Comparison of ENCODE assay signal across 8 mouse cellular contexts in genomic region chr11:70229260-70230010, GRCm38 (mm10). TPM values are rescaled to one million over a fixed set of nuclear protein-coding genes. Genes with fewer than 3 reads are reported as not detected.
DNase-seq lines count a peak whose midpoint lies in the region; ATAC-seq and TF ChIP-seq lines count a peak whose summit lies in the region.

Gene Bcl6b (minus strand): TSS chr11:70229798.

- H3K27me3 ChIP-seq in forebrain, embryonic 13.5 days, result peaks cover 66% of the 10 kb centered on the region
- 0 out of 2 replicates have a peak, but pooled peaks cover 6% of the 10 kb centered on the region for H3K27me3 ChIP-seq in hindbrain, postnatal 0 days (ENCODE audit: insufficient read depth, low read length)

- peak within 1 kb of the TSS; percentile 26; the same call in 1 of the 2 replicates for H3K27ac ChIP-seq in ES-E14 (ENCODE audit: insufficient read depth, low read depth, low read length, poor library complexity, severe bottlenecking)
- H3K27ac ChIP-seq in forebrain, embryonic 13.5 days, result no peak within 1 kb of the TSS
- peak within 1 kb of the TSS; percentile 51; the same call in 1 of the 2 replicates for H3K27ac ChIP-seq in hindbrain, postnatal 0 days

- peaks cover 9 to 30% of the 10 kb centered on the region in 2 experiments for H3K4me1 ChIP-seq in ES-E14 (ENCODE audit: control insufficient read depth in 2 of 2, insufficient read depth in 2 of 2, low read length in 2 of 2, poor library complexity in 1 of 2)
- peaks cover 52% of the 10 kb centered on the region for H3K4me1 ChIP-seq in forebrain, embryonic 13.5 days
- H3K4me1 ChIP-seq in hindbrain, postnatal 0 days (ENCODE audit: insufficient read depth, low read length), result peaks cover 12% of the 10 kb centered on the region

- no peaks in the 10 kb centered on the region for H3K36me3 ChIP-seq in ES-E14 (ENCODE audit: control insufficient read depth, insufficient read depth, low read length, poor library complexity, severe bottlenecking)
- H3K36me3 ChIP-seq in forebrain, embryonic 13.5 days (ENCODE audit: poor library complexity, severe bottlenecking), result peaks cover 4% of the 10 kb centered on the region
- H3K36me3 ChIP-seq in hindbrain, postnatal 0 days (ENCODE audit: insufficient read depth, low read length), result 0 out of 2 replicates have a peak, but pooled peaks cover under 1% of the 10 kb centered on the region

- ATAC-seq in forebrain, embryonic 13.5 days, result no peak
- no peak for ATAC-seq in hindbrain, postnatal 0 days

- peak; percentile 54 for DNase-seq in cerebellum, adult 9-11 months
- no peak for DNase-seq in cerebellum, adult 11 months
- no peak for DNase-seq in ES-E14 (ENCODE audit: low read depth, low spot score)
- DNase-seq in hindbrain, postnatal 0 days (ENCODE audit: low spot score), result peak; percentile 2
- peak; percentile 70 for DNase-seq in lung, postnatal 10 days
- DNase-seq in urinary bladder, postnatal 14 days (ENCODE audit: low spot score), result no peak
- no peak for DNase-seq in testis, postnatal 14 days (ENCODE audit: low spot score)

- H3K4me3 ChIP-seq in ES-E14 (ENCODE audit: insufficient read depth in 1 of 2, low read depth in 1 of 2, low read length in 2 of 2, poor library complexity in 1 of 2, severe bottlenecking in 1 of 2), result peak within 1 kb of the TSS; percentile 72 to 81
- peak within 1 kb of the TSS; percentile 30 for H3K4me3 ChIP-seq in forebrain, embryonic 13.5 days
- H3K4me3 ChIP-seq in hindbrain, postnatal 0 days (ENCODE audit: low read length), result peak within 1 kb of the TSS; percentile 30

- peak within 1 kb of the TSS; percentile 54 for H3K4me2 ChIP-seq in forebrain, embryonic 13.5 days
- peak within 1 kb of the TSS; percentile 55 for H3K4me2 ChIP-seq in hindbrain, postnatal 0 days (ENCODE audit: low read depth, low read length)

- in situ Hi-C loops in ES-E14 (cut with MboI; ENCODE audit: low sequenced_read_pairs in 2 of 2, unreplicated experiment in 2 of 2), result no loop called here

- no peak for TF ChIP-seq CTCF in hindbrain, postnatal 0 days (IDR thresholded peaks at IDR 0.05; ENCODE audit: low read depth)

- H3K9me3 ChIP-seq in ES-E14 (ENCODE audit: control insufficient read depth, insufficient read depth, low read depth, low read length), result no peaks in the 10 kb centered on the region
- H3K9me3 ChIP-seq in forebrain, embryonic 13.5 days (replicated peaks), result no peaks in the 10 kb centered on the region
- H3K9me3 ChIP-seq in hindbrain, postnatal 0 days (ENCODE audit: low read length), result no peaks in the 10 kb centered on the region

- WGBS in forebrain, embryonic 13.5 days, result 2% methylated on average over 39 of the region's 39 CpGs
- 1% methylated on average over 39 of the region's 39 CpGs for WGBS in hindbrain, postnatal 0 days

- H3K9ac ChIP-seq in ES-E14 (ENCODE audit: insufficient read depth, low read depth, low read length, poor library complexity, severe bottlenecking), result peak within 1 kb of the TSS; percentile 76
- peak within 1 kb of the TSS; percentile 48 for H3K9ac ChIP-seq in forebrain, embryonic 13.5 days
- H3K9ac ChIP-seq in hindbrain, postnatal 0 days (replicated peaks; ENCODE audit: low read length), result peak within 1 kb of the TSS; percentile 24; the same call in 1 of the 2 replicates

TF ChIP-seq in ES-E14, 5 proteins besides CTCF, POLR2A, EP300 and RAD21:
- no peak for TF ChIP-seq ZNF384 (IDR thresholded peaks at IDR 0.05; ENCODE audit: low read depth, low read length)
- no peak for TF ChIP-seq ZC3H11A (IDR thresholded peaks at IDR 0.05; ENCODE audit: borderline replicate concordance, low read depth, low read length)
- no peak for TF ChIP-seq MAFK (IDR thresholded peaks at IDR 0.05; ENCODE audit: insufficient read depth, low read depth, low read length)
- TF ChIP-seq CHD2 (IDR thresholded peaks at IDR 0.05; ENCODE audit: low read depth, low read length), result no peak
- no peak for TF ChIP-seq HCFC1 (IDR thresholded peaks at IDR 0.05; ENCODE audit: borderline replicate concordance, insufficient read depth, low read length)
TF ChIP-seq in ES-E14: peak in this region for 0.

RNA-seq across cellular contexts. Expression of gene Bcl6b, which starts in this region (rescaled TPM):
- 5.2 and 7.1 TPM in 2 replicates for total RNA-seq in ES-E14 (2012; rRNA removed)
- 4.3 and 4.7 TPM in 2 replicates for polyA plus RNA-seq in forebrain, embryonic 13.5 days (2015; fragmentation: Nextera tagmentation; extraction: Ambion mirVana)
- 4.9 and 5.0 TPM in 2 replicates for total RNA-seq in hindbrain, postnatal 0 days (2014; rRNA removed)
- 2.4 and 2.7 TPM in 2 replicates for polyA plus RNA-seq in hindbrain, postnatal 0 days (2015; fragmentation: Nextera tagmentation; extraction: Ambion mirVana)

Comparison
In these comparisons a context has a peak if more than half of its experiments do, and no peak if none do; other contexts are left out.
1. DNase-seq: peak in cerebellum, adult 9-11 months (single experiment), hindbrain, postnatal 0 days (single experiment) and lung, postnatal 10 days (single experiment); none in cerebellum, adult 11 months (single experiment), ES-E14 (single experiment), urinary bladder, postnatal 14 days (single experiment) and testis, postnatal 14 days (single experiment).
2. H3K9ac ChIP-seq: peak in every context shown above with its lines; median percentile 76 in ES-E14; 48 in forebrain, embryonic 13.5 days; 24 in hindbrain, postnatal 0 days.
3. Peak in every context shown above with its lines, with median percentiles within 50 percentile points of each other: H3K4me3 ChIP-seq.